Mouse (Mus musculus) G1E-ER4 (cell line): Measurements from ENCODE around the gene Ift122. TPM values are rescaled to one million over a fixed set of nuclear protein-coding genes. Genes with fewer than 3 reads are reported as not detected.

Experiments used
- GATA1 ChIP-seq: IDR thresholded peaks from one replicate; pipeline ENCODE4 v1.8.0; 2012; ENCODE audit warnings: low read length, inconsistent platforms
- polyA plus RNA-seq: library from polyadenylated mRNA; stranded (reverse); fragments of >175 nt; gene quantifications from 2 replicates; pipeline ENCODE4 v1.2.3, GENCODE M21; 2012

Ift122 gene
- polyA plus RNA-seq, 1 experiment, result 0.25 TPM

DNA sequence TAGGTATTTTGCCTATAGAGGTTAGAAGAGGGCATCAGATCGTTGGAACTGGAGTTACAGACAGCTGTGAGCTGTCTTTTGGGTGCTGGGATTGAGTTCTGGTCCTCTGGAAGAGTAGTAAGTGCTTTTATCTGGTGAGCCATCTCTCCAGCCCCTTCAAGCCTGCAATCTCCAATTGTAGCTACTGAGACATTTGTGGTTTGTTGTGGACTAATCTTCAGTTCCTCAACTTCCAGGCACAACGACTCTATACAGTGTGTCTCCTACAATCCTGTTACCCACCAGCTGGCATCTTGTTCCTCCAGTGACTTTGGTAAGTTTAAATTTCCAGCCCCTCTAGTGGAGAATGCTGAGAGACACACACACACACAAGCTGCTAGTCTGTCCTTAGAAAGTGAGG lies 24.0 kb downstream of the Ift122 start:
- no peak for TF ChIP-seq GATA1

GRCm38 (mm10) chr6:115878694-115879093 lies 25.4 kb downstream of the Ift122 start:
- TF ChIP-seq GATA1, result no peak

DNA sequence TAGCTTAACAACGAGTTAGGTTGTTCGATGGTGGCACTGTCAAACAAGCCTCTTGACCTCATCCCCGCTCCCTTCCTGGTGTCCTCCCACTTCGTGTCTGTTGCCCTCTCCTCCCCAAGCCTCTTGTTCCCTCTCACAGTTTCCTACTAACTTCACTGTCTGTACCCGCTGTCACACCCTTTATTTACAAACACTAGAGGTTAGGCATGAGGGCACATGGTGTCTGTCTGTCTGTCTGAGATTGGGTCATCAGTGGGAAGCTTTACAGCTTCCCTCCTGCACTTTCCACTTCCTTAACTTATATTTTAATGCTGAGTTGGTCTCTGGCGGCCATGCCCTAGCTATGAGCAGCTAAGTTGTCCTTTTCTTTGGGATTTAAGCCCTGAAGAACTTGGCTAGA lies 26.5 kb downstream of the Ift122 start:
- TF ChIP-seq GATA1, result no peak

DNA sequence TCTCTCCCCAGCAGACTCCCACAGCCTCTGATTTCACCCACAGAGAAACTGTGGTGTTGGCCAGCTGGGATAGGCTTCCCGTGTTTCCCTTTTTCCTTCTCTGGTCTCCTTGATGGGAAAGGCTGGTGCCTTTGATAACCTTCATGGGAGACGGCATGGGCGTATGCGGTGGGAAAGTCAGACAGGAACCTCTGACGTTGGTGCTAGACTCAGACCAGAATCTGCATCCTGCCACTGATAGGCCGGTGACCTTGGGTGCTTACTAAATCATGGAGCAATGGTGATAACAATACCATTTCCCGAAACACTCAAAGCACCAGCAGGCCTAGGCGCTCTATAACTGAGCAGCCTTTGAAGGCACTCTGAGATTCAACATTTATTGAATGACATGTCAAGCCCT lies 27.5 kb downstream of the Ift122 start:
- no peak for TF ChIP-seq GATA1

DNA sequence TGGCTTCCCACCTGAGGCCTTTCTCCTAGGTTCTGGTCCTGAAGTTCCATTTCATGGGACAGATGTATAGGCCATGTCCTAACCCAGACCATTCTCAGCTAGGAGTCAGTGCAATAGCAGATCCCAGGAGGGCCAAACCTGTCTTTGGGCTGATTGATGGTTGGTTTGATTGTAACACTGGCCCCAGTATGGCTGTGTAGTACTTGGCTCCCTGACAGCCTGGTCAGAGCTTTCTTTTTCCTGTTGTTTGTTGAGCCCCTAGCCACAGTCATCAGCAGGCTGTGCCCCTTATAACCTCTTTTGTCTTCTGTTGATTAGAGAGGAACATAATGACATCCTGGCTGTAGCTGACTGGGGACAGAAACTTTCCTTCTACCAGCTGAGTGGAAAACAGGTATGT lies 30.7 kb downstream of the Ift122 start:
- TF ChIP-seq GATA1, result no peak

DNA sequence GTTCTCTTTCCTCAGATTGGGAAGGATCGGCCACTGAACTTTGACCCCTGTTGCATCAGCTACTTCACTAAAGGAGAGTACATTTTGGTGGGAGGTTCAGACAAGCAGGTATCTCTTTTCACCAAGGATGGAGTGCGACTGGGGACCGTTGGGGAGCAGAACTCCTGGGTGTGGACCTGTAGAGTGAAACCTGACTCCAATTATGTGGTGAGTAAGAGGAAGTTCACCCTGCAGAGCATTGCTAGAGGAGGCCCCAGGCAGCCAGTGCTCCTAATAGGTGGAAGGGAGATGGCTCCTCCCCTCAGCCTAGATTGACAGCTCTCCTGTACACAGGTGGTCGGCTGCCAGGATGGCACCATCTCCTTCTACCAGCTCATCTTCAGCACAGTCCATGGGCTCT lies 33.6 kb downstream of the Ift122 start:
- no peak for TF ChIP-seq GATA1

GRCm38 (mm10) chr6:115888296-115888695 lies 35.0 kb downstream of the Ift122 start:
- TF ChIP-seq GATA1, result no peak

- no peak for TF ChIP-seq GATA1
These were observed 37.3 kb downstream of the Ift122 start for GRCm38 (mm10) chr6:115890601-115891000.

DNA sequence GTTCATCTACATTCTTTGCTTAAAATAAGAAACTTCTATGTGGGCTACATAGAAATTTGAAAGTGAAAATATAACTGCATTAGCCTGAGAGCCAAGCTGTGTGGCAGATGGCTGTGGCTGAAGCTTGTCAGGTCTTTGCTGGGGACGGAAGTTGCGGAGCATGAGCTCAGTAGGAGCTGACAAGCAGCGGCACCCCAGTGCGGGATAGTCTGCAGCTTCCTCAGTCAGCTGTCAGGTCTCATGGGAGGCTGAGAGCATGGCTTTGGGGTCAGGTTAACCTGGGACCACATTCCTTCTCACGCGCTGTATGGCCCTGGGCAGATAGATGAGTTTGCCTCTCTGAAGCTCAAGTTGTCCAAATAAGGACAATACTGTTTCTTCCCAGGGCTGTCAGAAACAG lies 37.8 kb downstream of the Ift122 start:
- TF ChIP-seq GATA1, result no peak

DNA sequence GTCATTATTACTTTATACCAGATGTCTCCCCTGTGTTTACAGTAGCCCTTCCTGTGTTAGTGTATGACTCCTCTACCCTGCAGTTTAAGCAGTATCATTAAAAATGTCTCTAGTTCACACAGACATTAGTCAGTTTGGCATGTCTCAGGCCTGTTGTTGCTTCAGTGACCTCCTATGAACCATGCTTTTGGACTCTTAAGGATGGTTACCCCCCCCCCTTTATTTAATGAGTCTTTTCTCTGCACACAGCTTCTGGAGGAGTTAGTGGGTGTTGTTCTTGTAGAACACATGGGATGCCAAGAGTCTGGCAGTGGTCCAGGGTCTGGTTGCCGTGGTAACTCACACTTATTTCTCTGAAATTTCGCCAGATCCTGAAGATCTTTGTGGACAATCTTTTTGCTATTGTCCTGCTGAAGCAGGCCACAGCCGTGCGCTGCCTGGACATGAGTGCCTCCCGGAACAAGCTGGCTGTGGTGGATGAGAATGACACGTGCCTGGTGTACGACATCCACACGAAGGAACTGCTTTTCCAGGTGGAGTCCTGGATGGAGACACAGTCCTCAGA lies 38.3 kb downstream of the Ift122 start:
- no peak for TF ChIP-seq GATA1

DNA sequence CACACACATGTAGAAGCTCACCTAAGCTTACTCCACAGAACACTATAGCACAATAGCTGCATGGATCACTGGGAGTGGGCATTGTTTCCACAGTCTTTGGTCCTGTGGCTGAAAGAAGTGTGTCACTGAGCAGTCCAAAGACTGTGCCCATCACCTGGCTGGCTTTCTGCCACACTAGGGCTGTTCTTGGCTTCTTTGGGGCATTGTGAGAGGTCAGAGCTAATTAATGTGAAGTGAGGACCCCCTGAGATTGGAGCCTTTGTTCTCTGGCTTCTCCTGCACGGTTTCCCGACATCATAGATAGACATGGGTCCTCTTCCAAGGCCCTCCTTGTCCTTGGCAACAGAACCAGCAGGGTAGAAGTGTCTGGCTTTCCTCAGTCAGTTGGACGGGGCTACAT lies 39.1 kb downstream of the Ift122 start:
- TF ChIP-seq GATA1, result no peak

DNA sequence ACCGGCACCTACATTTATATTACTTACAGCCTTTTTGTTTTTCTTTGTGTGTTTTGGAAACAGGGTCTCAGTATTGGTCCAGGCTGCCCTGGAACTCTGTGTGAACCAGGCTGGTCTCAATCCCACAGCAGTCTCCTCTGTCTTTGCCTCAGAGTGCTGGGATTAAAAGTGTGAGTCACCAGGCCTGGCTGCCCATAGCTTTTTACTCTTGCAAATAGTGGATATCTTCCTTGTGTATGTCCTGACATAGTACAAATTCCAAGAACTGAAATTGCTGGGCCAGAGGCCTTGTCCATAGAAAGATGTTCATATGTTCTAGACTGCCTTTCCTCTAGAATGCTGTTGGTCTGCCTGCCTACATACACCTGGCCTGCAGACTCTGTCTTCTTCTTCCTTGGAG lies 43.1 kb downstream of the Ift122 start:
- no peak for TF ChIP-seq GATA1

DNA sequence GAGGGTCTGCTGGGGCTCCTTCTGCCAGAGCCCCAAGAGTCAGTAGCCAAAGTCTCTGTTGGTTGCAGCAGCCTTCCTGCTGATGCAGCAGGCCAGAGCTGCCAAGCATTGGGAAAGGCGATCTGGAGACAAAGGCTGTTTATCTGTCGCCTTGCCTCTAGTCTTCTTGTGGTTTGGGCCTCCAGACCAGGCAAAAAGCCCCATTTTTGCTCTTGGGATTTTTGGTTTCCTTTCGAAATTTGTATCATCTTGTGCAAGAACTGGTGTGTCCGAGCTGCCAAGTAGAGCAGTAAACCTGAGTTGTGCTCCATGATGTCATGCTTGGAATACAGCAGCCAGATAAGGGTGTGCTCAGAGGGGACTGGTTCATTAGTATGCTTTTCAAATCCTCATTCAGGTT lies 43.8 kb downstream of the Ift122 start:
- TF ChIP-seq GATA1, result no peak

GRCm38 (mm10) chr6:115897926-115898520 lies 44.8 kb downstream of the Ift122 start:
- TF ChIP-seq GATA1, result no peak

DNA sequence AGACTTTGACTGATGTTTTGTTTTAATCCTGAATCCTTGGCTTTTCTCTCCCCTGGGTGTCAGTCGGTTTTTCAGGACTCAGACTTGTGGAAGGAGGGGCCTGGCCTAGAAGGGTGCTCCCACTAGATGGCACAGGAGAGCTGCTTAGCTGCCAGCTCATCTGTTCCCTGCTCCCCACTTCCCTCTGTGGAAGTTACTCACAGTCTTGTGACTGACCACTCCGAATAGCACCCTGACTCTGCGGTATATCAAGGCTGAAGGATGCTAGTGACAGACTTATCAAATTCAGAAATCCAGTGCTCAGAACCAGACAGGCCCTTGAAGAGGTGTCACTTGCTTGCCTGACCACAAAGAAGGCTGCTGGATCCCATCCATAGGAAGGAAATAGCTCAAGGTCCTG lies 47.8 kb downstream of the Ift122 start:
- TF ChIP-seq GATA1, result no peak

DNA sequence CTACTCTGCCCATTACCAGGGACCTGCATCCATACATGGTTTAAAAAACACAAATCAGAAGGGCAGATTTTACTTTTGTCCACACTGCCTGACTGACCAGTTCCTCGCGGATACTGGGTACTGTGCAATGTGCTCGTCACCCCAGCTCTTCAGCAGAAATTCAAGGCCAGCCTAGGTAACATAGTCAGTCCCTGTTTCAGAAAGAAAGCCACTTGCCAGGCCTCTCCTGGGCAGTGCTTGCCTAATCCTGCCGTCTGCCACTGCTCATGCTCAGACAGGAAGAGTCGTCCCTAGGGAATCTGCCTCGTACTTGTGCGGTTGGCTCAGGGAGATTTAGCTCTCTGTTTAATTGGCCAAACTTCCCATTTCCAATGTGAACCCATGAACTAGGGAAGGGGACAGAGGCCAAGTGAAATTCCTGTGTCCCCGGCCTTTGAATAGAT lies 48.2 kb downstream of the Ift122 start:
- TF ChIP-seq GATA1, result no peak

DNA sequence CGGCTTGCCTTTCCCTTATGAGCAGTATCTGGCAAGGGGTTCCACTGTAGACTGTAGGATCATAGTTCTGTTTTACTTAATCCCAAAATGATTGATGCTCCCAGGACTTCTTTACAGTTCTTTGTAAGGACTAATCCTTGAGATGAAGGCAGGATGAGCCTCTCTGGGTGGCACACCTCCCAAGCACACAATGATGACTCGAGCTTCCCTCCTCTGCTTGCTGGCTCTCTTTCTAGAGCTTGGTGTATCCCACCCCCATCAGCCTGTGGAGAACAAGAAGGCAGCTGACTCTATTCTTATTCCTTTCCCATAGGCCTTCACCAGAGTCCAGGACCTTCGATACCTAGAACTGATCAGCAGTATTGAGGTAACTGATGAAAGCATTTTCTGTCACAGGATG lies 49.3 kb downstream of the Ift122 start:
- no peak for TF ChIP-seq GATA1

DNA sequence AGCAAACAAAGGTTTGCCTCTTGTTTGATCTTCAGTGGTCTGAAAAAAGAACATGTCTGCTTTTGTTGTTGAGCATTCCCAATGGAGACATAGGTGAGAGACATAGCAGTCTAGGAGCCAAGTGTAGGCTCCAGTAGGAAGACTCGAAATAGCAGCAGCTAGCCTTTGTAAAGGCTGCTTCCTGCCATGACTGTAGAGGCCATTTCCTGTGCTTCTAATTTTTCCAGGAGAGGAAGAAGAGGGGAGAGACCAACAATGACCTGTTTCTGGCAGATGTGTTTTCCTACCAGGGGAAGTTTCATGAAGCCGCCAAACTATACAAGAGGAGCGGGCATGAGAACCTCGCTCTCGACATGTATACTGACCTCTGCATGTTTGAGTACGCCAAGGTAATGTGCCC lies 52.3 kb downstream of the Ift122 start:
- no peak for TF ChIP-seq GATA1
